ENCODE assay signal across 8 mouse cellular contexts in genomic region chr9:85748204-85749141, GRCm38 (mm10). TPM values are rescaled to one million over a fixed set of nuclear protein-coding genes. Genes with fewer than 3 reads are reported as not detected.
DNase-seq lines count a peak whose midpoint lies in the region.

No protein-coding gene starts in this region.

- no peaks in the 10 kb centered on the region for H3K36me3 ChIP-seq in splenic B cell, adult 2 months (ENCODE audit: control insufficient read depth, insufficient read depth, low read length, poor library complexity, severe bottlenecking)

- DNase-seq in 3134 (ENCODE audit: extremely low read depth, insufficient read length, low spot score) (peak; percentile 47), liver (peak; percentile 87)
- DNase-seq in adrenal gland, adult 2 months = peak; percentile 91
- DNase-seq in embryo, embryonic 11.5 days (ENCODE audit: low read depth, low spot score) = peak; percentile 63
- DNase-seq in gastrocnemius, postnatal 4 days (ENCODE audit: low spot score in 2 of 2) = peak; percentile 60 to 85
- DNase-seq in kidney, adult 11 months = peak; percentile 74
- DNase-seq in monocyte, adult 2 months (ENCODE audit: low read depth in 1 of 2, low spot score in 2 of 2) = peak; percentile 50 to 56
- DNase-seq in splenic B cell, adult 2 months (ENCODE audit: low read depth, low spot score) = peak; percentile 89

- H3K27me3 ChIP-seq in splenic B cell, adult 2 months (ENCODE audit: control insufficient read depth, insufficient read depth, low read length, poor library complexity, severe bottlenecking) = no peaks in the 10 kb centered on the region

RNA-seq across cellular contexts. Expression of gene Ibtk, which starts 0.7 kb away (rescaled TPM):
- total RNA-seq in adrenal gland, adult 2 months (2021) = 10 to 100 TPM; 37.2 to 40.0 TPM
- polyA plus RNA-seq in adrenal gland, adult 2 months (2012; rRNA removed) = 4.5 and 5.1 TPM in 2 replicates
- 10 to 100 TPM; 32.9 to 35.4 TPM for total RNA-seq in gastrocnemius, postnatal 4 days (2021)

Comparison
In these comparisons a context has a peak if more than half of its experiments do, and no peak if none do; other contexts are left out.
1. Peak in every context shown above with its lines: DNase-seq.